Mouse (Mus musculus) left cerebral cortex, adult 2 months (tissue): Measurements from ENCODE around the gene Rrbp1. TPM values are rescaled to one million over a fixed set of nuclear protein-coding genes. Genes with fewer than 3 reads are reported as not detected.

ENCODE experiments used
- DNase-seq, 2 experiments: peaks; one replicate each; pipeline ENCODE4 v3.0.0; 2021 to 2022; ENCODE audit warnings: low spot score in 2 of 2, mixed read lengths in 1 of 2; ENCODE audit errors: extremely low spot score in 1 of 2
- H3K27ac ChIP-seq: fragments of 200-600 bp; 2 replicates; pipeline ENCODE4 v1.8.1; 2022
- H3K4me3 ChIP-seq: fragments of 200-600 bp; 2 replicates; pipeline ENCODE4 v1.8.1; 2022
- CTCF ChIP-seq: fragments of 200-600 bp; IDR thresholded peaks from 2 replicates; pipeline ENCODE4 v1.8.1; 2022; ENCODE audit warnings: antibody characterized with exemption, mild to moderate bottlenecking, moderate library complexity
- intact Hi-C: fragments of 180-260 bp; cut with DNase I; formaldehyde crosslinking; loops from one replicate; pipeline ENCODE4 v1.15.1; 2025
- long read RNA-seq, 2 experiments: library from polyadenylated mRNA; stranded (forward); transcript quantifications; one replicate each; pipeline ENCODE4 v2.0.0; 2021; ENCODE audit warnings: borderline mapping rate in 2 of 2
- total RNA-seq, 2 experiments: library from RNA; stranded (reverse); gene quantifications; 2 replicates each; pipeline ENCODE4 v1.2.3; 2021

Rrbp1 gene
- total RNA-seq, result 10 to 100 TPM; 61.2 to 65.6 TPM
- long read RNA-seq, experiment 1, full-length matches to known transcripts, result 5 of 25 reads
- long read RNA-seq, experiment 1, partial matches to known transcripts, result 16 of 25 reads
- long read RNA-seq, experiment 1, other reads (novel, unspliced or antisense), result 4 of 25 reads
- long read RNA-seq, experiment 2, full-length matches to known transcripts, result 7 of 21 reads
- long read RNA-seq, experiment 2, partial matches to known transcripts, result 11 of 21 reads
- long read RNA-seq, experiment 2, other reads (novel, unspliced or antisense), result 3 of 21 reads

- peak within 1 kb of the TSS; percentile 96 for H3K4me3 ChIP-seq
- DNase-seq, result peak; percentile 97 to 99
- TF ChIP-seq CTCF, result no peak
- intact Hi-C loops, result loop anchor here (10.0 kb wide), 1 partner anchor 154 kb away; no protein-coding TSS in a partner anchor
- H3K27ac ChIP-seq, result peak within 1 kb of the TSS; percentile 85
Measured at GRCm38 (mm10) chr2:144011080-144011551, at the start of gene Rrbp1. TSS of gene Rrbp1 (minus strand) at chr2:144011263.

DNA sequence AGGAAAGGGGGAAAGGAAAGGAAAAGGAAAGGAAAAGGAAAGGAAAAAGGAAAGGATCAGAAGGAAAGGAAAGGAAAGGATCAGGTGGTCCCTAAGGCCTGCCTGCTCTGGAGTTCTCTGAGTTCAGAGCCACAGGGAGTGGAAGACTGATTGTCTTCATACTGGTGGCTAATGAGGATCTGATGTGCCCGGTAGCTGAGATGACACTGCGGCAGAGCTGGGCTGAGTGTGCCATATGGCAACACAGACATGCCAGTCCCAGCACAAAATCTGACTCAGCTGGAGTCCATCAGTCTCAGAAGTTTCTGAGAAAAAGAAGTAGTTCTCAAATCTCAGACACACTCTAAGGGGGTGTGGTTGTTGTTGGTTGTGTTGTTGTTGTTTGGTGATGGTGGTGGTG lies 46.7 kb upstream of the Rrbp1 start:
- Histone ChIP-seq H3K4me3 (no peak overlapping the region), H3K27ac (no peak overlapping the region)
- intact Hi-C loops, result no loop called here
- TF ChIP-seq CTCF, result no peak
- DNase-seq, result no peak

DNA sequence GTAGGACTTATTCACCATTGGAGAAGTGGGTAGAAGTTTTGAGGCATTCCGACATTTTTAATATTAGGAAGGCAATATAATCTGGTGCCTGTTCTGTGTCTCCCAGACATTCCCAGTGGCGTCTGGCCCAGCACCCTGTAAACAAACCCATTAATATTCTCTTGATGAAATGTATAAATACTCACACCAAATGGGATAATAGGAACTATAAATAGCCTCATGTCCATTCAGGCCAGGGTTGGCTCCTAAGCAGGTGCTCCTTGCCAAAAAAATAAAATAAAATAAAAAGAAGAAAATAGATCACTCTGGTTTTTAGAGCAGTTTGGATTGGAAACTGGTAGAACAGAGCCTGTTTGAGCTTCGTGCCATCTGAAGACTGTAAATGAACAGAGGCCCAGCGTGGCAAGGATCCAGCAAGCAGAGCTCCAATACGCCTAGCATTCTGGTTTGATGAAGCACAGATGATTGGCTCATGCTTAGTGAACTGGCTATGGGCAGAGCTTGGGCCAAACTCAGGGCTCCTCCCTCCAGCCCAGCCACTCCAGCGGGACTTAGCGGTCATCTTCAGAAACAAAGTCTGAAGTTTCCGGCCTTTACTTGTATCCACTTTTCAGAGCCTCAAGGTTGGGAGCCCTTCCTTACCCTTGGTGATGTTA lies 41.5 kb upstream of the Rrbp1 start:
- intact Hi-C loops, result no loop called here
- TF ChIP-seq CTCF, result no peak
- DNase-seq, result peak; percentile 19 to 43
- H3K27ac ChIP-seq, result no peak overlapping the region
- no peak overlapping the region for H3K4me3 ChIP-seq

DNA sequence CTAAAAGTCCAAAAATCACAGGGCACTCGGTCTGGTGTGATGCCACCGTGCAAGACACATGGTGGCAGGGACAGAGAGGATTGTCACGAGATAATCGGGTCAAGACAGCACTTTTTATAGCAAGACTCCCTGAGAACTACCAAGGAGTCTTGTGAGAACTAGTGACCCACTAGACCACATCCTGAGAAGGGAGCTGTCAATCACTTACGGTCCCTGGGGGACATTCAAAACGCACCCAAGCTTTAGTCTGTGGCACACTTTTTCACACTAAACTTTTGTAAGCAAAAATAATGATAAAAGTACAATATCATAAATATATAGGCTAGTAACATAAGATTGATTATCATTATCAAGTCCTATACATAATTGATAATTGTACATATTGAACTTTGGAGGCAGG lies 39.8 kb upstream of the Rrbp1 start:
- no peak for DNase-seq
- H3K27ac ChIP-seq, result no peak overlapping the region
- intact Hi-C loops, result no loop called here
- H3K4me3 ChIP-seq, result no peak overlapping the region
- no peak for TF ChIP-seq CTCF

DNA sequence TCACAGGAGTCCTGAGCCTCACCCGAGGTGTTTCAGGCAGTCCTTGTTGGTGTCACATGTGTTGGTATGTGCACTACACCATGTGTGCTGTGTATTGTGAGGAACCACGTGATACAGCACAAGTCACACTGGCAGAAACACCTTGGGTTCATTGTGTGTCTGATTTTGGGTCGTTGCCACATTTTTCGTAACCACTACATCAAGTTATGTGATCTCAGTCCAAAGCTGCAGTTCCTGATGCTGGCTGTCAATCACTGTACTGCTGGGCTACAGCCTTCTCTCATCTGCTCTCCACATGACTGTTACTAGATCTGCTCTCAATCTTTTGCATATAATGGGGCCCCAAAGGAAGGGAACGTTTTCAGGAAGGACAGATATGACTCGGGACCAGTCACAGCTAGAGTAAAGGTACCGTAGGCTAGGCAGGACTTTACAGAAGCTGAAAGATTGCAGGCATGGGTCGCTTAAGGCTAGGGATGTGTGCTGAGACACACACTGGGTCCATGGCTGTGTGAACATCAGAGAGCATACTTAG lies 39.1 kb upstream of the Rrbp1 start:
- no peak overlapping the region for H3K4me3 ChIP-seq
- no peak for TF ChIP-seq CTCF
- H3K27ac ChIP-seq, result no peak overlapping the region
- DNase-seq, result no peak
- intact Hi-C loops, result no loop called here

DNA sequence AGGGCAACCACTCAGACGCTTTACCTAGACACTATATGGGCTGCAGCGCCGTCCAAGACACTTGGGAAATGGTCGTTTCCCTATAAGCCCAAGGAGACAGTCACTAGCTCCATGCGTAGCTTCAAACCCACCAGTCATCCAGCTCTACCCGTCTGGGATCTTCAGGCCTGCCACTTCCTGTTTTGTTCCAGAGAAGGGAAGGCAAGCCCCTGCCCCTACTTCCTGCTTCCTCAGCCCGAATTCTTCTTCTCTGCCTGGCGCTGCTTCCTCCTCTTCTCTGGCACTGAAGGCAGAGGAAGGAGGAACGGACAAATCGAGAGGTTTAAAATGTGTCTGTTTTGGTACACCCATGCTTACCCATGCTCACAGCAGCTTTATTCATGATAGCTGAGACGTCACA lies 35.9 kb upstream of the Rrbp1 start:
- intact Hi-C loops, result no loop called here
- no peak for TF ChIP-seq CTCF
- Histone ChIP-seq H3K4me3 (no peak overlapping the region), H3K27ac (no peak overlapping the region)
- DNase-seq, result no peak

- peak; percentile 26 to 35 for DNase-seq
- intact Hi-C loops, result no loop called here
- Histone ChIP-seq H3K4me3 (no peak overlapping the region), H3K27ac (peak overlapping the region; percentile 16; the same call in 1 of the 2 replicates)
- TF ChIP-seq CTCF, result peak; percentile 32
Measured at GRCm38 (mm10) chr2:144045756-144046560, 34.9 kb upstream of the Rrbp1 start.

DNA sequence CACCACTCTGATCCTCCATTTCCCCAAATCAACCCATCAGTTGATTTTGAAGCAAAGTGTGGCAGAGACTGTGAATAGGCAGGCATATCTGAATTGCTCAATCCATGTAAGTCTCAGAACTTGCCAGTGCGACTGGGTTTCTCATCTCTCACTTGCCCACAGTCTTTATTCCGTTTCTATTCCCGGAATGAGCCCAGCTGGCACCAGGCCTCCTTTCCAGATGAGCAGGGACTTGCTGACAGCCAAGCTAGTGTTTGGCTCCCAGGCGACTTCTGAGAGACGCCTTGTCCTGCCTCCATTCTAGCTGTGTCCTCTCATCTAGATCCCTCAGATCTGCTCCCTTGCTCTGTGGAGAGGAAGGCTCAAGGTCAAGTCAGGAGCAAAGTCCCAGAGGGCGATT lies 33.7 kb upstream of the Rrbp1 start:
- H3K27ac ChIP-seq, result peak overlapping the region; percentile 76
- intact Hi-C loops, result no loop called here
- no peak for TF ChIP-seq CTCF

GRCm38 (mm10) chr2:144032664-144033063 lies 21.6 kb upstream of the Rrbp1 start, which contains the start of gene Banf2:
TSS of gene Banf2 (plus strand) at chr2:144033059.
- Histone ChIP-seq H3K4me3 (no peak within 1 kb of the TSS), H3K27ac (no peak within 1 kb of the TSS)
- intact Hi-C loops, result no loop called here
- no peak for TF ChIP-seq CTCF
- no peak for DNase-seq

More for the DNA sequence above, 33.7 kb upstream of the Rrbp1 start:
- DNase-seq, result peak; percentile 65 to 74
- H3K4me3 ChIP-seq, result no peak overlapping the region

DNA sequence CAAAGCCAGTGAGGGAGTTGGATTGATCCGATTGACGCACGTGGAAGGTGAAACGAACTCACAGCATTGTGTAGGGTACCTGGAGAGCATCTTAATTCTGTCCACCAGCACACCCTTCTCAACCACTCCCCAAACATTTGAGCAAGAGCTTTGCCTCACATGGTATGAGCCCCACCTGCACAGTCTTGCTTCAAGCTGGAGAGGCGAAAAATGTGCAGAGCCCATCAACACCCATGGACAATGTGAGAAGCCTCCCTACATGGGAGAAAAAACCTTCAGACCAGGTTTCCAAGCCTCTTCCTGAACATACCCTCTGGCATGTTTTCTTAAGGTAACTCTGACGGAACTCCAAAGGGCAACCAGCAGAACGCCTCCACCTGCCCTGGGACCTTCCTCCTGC lies 19.7 kb upstream of the Rrbp1 start:
- Histone ChIP-seq H3K27ac (no peak overlapping the region), H3K4me3 (no peak overlapping the region)
- no peak for DNase-seq
- TF ChIP-seq CTCF, result no peak
- intact Hi-C loops, result no loop called here

DNA sequence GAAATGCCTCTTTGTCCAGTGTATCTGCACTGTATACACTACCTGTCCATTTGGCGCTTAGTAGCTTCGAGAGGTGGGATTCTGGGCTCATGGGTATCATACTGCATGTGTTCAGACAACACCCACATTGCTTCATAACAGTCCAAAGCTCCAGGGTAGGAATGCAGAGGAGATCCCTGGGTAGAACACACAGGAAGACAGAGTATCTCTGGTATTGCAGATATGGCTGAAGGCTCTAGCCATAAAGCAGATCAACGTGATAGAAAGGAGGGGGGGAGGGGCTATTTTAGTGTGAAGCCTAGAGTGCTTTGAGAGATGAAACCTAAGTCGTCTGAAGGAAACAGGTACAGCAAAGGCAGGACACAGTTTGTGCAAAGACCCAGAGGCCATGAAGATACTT lies 15.4 kb upstream of the Rrbp1 start:
- TF ChIP-seq CTCF, result no peak
- intact Hi-C loops, result no loop called here
- H3K4me3 ChIP-seq, result no peak overlapping the region

GRCm38 (mm10) chr2:144025361-144025760 lies 14.3 kb upstream of the Rrbp1 start:
- H3K4me3 ChIP-seq, result no peak overlapping the region
- no peak for DNase-seq
- H3K27ac ChIP-seq, result no peak overlapping the region
- TF ChIP-seq CTCF, result no peak
- intact Hi-C loops, result no loop called here

More for the DNA sequence above, 15.4 kb upstream of the Rrbp1 start:
- no peak overlapping the region for H3K27ac ChIP-seq
- DNase-seq, result no peak
